Mouse (Mus musculus) brain, embryonic 14.5 days (tissue): ENCODE data around the gene Bbip1.

ENCODE experiments used
- CTCF ChIP-seq: fragments of 200-500 bp; IDR thresholded peaks from 2 replicates; pipeline ENCODE4 v1.5.1; 2012; ENCODE audit warnings: inconsistent platforms, mild to moderate bottlenecking, moderate library complexity, borderline replicate concordance; ENCODE audit not compliant: insufficient read depth, insufficient read length; ENCODE audit errors: extremely low read depth
- POLR2A ChIP-seq: fragments of 200-500 bp; IDR thresholded peaks from 2 replicates; pipeline ENCODE4 v1.6.1; 2012; ENCODE audit warnings: mild to moderate bottlenecking, inconsistent platforms, borderline replicate concordance; ENCODE audit not compliant: poor library complexity, insufficient read depth, insufficient read length, severe bottlenecking; ENCODE audit errors: extremely low read depth

- TF ChIP-seq CTCF (no peak), POLR2A (no peak)
Measured at GRCm38 (mm10) chr19:53934046-53934445, 10.4 kb downstream of the Bbip1 start.
